Mouse (Mus musculus): Measurements from ENCODE around the gene Cend1.

The Cend1 gene

GRCm38 (mm10) chr7:141443081-141443821 is 14.0 kb upstream of the Cend1 start:
- DNase-seq (ENCODE audit: low read depth, low spot score) = peak; percentile 77

DNA sequence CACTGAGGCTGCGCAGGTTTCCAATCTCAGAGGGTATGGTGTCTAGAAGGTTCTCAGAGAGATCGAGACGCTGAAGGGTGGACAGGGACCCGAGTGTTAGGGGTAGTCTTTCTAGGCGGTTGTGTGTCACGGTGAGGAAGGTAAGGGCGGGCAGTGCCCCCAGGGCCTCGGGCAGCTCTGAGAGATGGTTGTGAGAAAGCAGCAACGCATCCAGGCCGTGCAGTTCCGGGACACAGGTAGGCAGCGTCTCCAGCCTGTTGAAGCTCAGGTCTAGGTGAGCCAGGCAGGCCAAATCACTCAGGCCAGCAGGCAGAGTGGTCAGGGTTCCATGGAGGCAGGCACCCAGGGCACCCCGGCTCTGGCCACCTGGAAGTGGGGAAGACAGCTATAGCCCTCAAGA is 12.9 kb upstream of the Cend1 start:
- no peak for DNase-seq (ENCODE audit: low read depth, low spot score)

GRCm38 (mm10) chr7:141441460-141441859 is 12.2 kb upstream of the Cend1 start:
- DNase-seq (ENCODE audit: low read depth, low spot score) = no peak

DNA sequence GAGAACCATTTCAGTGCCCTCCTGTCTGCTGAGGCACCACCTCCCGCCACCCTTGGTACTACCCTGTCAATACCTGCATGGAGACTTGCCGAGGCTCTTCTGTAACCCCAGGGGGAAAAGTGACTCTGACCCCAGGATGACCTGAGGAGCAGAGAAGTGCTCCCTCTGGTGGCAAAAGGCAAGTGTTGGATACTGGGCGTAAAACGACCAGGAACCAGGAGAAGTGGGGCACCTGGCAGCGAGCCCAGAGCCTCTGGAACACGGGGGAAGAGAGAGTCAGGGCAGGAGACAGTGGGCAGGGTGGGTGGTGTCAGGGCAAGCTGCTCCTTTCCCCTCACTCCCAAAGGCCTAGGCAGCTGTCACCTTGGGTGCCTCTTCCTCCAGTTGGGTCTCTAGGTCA is 11.3 kb upstream of the Cend1 start:
- DNase-seq (ENCODE audit: low read depth, low spot score) = peak; percentile 91

DNA sequence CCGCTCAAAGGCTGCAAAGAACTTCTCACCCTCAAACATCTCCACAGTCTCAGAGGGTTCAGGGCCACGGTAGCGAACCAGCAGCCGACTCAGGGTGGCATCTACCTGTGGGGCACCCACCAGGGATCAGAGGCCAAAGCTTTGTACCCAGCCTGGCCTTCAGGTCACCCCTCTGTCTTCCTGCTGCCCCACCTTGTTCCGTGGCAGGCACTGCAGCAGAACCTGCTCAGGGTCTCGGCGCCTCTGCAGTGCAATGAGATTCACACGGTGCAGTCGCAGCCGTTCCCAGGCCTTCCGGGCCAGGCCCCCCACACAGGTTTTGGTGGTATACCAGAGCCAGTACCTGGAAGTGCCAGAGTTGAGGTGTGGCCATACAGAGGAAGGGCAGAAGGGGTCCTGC is 10.5 kb upstream of the Cend1 start:
- DNase-seq (ENCODE audit: low read depth, low spot score) = no peak

GRCm38 (mm10) chr7:141439140-141439679 is 9.9 kb upstream of the Cend1 start:
- no peak for DNase-seq (ENCODE audit: low read depth, low spot score)

DNA sequence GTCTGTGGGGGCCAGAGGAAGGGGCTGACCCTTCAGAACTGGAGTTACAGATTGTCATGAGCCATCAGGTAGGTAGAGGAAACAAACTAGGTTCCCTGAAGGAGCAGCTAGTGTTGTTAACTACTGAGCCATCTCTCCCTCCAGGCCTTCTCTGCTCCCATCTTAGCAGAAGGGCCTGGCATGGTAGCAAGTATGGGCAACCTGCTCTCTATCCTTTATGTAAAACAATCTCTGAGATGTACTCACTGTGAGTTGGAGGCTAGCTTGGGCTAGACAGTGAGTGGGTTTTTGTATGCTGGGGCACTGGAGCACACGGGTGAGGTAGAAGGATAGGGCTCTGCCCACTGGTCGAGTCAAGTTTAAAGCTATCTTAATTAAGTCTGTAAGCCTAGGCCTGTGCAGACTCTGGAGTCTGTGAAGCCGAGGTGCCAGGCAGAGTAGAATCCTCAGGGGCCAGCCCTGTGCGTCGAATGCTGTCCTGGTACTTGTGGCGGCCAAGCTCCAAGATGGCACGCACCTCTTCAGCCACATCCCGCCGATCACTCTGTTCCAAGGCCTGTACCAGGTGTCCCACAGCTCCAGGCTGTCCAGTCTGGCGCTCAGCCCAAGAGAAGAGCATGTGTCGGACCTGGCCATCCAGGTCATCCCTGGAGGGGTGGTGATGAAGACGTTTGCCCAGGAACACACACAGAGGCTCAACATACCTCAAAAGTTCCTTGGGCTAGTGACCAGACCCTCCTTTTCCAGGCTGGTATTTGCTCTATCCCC is 9.1 kb upstream of the Cend1 start:
- no peak for DNase-seq (ENCODE audit: low read depth, low spot score)

- peak; percentile 94 for DNase-seq (ENCODE audit: low read depth, low spot score)
These were observed 8.2 kb upstream of the Cend1 start, which contains the start of gene Slc25a22 for GRCm38 (mm10) chr7:141437178-141438120. Gene Slc25a22 (minus strand): TSS chr7:141437892.

- DNase-seq (ENCODE audit: low read depth, low spot score) = no peak
These were observed 7.2 kb upstream of the Cend1 start for GRCm38 (mm10) chr7:141436523-141436892.

GRCm38 (mm10) chr7:141435856-141436522 is 6.7 kb upstream of the Cend1 start:
- no peak for DNase-seq (ENCODE audit: low read depth, low spot score)

DNA sequence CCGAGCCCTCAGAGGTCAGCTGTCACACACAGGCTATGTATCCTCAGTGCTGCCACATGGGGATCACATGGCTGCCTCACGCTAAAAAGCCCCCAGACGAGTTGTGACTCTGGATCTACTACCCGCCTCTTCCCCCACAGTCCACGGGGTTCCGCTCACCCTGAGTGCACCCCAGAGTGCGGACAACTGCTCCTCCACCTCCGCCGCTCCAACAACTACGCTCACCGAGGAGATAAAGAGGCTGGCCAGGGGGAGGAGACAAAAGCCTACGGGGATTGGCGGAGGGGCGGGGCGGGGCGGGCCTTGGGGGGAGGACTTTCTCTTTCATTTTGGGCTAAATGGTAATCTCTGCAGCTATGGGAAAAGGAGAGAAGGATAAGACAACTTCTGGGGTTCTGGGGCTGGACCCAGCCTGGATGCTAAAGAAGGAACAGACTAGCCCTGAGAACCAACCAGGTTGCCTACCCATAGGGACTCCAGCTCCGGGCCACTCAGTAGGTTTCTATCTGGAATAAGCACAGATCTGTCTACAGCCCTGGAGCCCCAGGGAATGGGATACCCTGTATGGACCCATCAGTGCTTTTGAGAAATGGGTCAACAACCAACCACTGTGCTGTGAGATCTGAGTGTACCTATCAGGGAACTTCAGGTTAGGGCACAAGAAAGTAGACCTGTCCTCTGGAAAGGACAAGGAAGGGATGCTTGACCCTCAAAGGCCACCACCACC is 6.0 kb upstream of the Cend1 start:
- DNase-seq (ENCODE audit: low read depth, low spot score) = peak; percentile 66

DNA sequence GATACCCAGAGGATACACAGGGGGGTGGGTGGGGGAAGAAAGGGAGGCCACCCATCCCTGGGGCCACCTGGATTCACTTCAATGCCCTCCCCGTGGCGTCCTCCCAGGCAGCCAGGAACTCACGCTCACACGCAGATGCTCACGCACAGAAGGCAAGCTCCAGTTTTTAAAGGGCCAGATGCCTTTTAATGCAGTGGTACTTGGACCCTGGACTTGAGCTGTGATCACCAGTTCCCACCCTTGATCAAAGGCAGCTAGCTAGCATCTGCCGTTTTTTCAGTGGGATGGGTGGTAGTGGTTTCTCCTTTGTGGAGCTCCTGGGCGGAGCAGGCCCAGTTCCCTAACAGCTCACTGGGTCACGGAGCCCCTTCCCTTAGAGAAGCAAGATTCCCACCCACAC is 5.2 kb upstream of the Cend1 start:
- DNase-seq (ENCODE audit: low read depth, low spot score) = peak; percentile 60

- no peak for DNase-seq (ENCODE audit: low read depth, low spot score)
These were observed 4.5 kb upstream of the Cend1 start for GRCm38 (mm10) chr7:141433517-141434400.

DNA sequence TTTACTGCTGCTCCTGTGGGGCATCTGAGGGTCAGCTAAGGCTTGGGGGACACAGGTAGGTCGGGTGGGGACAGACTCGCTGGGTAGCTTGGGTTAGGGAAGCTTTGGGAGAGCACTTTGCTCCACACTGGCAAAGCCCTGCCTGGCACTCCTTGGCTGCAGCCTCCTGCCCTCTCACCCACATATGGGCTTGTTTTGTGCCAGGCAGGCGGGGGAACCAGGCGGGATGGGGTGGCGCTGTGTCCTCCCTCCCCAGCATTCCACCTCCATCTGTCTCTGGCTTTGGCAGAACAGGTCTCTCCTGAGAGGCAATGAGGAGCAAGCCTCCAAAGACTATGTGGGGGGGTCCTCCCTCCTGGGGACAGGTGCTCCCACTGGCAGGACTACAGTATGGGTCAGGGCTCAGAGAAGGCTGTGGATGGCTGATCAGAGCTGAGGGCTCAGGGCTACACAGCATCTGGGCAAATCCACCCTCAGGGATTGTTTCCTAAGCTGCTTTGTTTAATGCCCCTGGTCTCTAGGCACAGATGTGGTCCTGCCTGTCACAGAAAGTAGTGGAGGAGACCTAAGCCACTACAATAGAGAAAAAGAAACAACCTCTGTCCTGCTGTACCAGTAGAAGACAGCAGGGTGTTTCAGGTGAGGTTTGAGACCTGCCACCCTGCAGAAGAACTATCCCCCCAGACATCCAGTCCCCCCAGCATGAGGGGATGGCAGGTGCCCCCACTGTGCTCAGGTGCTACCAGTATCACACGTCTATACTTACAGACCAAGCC is 3.6 kb upstream of the Cend1 start:
- DNase-seq (ENCODE audit: low read depth, low spot score) = no peak

DNA sequence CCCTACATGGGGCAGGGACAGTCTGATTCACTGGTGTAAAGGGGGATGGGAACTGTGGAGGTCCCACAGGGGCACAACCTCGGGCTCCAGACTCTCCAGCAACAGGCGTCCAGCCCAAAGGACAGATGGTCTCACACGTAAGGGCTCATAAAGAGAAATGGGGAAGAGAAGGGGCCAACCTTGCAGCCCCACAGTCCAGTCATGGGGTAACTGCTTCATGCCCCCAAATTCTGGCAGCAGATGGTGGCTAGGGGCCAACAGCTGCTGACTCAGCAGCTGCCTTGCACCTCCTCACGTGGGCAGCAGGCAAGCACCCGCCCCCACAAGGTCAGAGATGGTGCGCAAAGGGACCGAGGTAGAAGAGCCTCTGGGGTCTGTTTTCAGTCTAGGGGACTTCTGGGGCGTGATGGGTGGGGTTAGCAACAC is 2.9 kb upstream of the Cend1 start:
- no peak for DNase-seq (ENCODE audit: low read depth, low spot score)

DNA sequence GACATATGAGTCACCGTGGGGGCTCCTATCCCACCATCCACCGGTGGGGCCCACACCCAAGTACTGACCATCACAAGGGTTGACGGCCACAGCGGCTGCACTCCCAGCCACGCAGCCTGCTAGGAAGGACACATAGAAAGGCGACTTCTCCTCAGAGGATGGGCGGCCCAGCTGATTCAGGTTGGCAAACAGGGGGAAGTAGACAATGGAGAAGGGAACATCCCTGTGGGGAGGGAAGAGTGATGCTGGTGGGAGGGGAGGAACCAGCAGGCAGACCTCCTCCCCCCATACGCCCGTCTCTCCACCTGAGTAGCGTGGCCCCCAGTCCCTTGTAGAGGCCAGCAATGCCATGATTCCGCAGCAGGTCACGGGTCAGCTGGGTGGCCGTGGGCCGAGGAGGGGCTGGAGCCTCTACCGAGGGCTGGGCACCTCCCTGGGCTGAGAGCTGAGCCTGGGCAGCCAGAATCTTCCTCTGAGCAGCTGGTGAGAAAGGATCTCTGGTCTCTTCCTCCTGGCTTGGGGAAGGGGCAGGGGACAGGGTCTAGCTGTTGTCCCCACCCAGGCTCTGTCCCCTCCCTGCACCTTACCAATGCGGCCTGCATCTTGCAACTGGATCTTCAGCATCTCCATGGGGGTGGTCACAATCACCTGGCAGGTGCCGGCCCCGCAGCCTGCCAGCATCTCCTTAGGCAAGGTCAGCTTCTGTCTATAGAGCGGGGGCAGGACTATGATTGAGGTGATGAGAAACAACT is 2.3 kb upstream of the Cend1 start:
- DNase-seq (ENCODE audit: low read depth, low spot score) = no peak

GRCm38 (mm10) chr7:141430585-141431240 is 1.4 kb upstream of the Cend1 start:
- no peak for DNase-seq (ENCODE audit: low read depth, low spot score)

All from ZHBTc4 (cell line).